Mouse (Mus musculus) layer of hippocampus, adult 11-12 months (tissue): ENCODE measurements around the gene Cntnap5a.
A peak's percentile ranks its signal among the peaks of the same experiment; 100 is the strongest.

Experiments used
- DNase-seq: peaks from one replicate; pipeline ENCODE4 v3.0.0; 2022; ENCODE audit warnings: low spot score

Cntnap5a gene

GRCm38 (mm10) chr1:115684518-115685368 is at the start of gene Cntnap5a:
Cntnap5a (plus strand) TSS chr1:115684756.
- peak; percentile 44 for DNase-seq

- no peak for DNase-seq
These were observed 37.6 kb upstream of the Cntnap5a start for GRCm38 (mm10) chr1:115646921-115647320.

- DNase-seq: no peak
These were observed 26.1 kb upstream of the Cntnap5a start for GRCm38 (mm10) chr1:115658343-115659064.

GRCm38 (mm10) chr1:115686494-115686893 is 1.9 kb downstream of the Cntnap5a start:
- no peak for DNase-seq

- no peak for DNase-seq
These were observed 15.2 kb downstream of the Cntnap5a start for GRCm38 (mm10) chr1:115699798-115700197.

- DNase-seq: no peak
These were observed 58.0 kb downstream of the Cntnap5a start for GRCm38 (mm10) chr1:115742556-115742955.

GRCm38 (mm10) chr1:115745569-115745968 is 61.0 kb downstream of the Cntnap5a start:
- DNase-seq: no peak

- DNase-seq: no peak
These were observed 100.2 kb downstream of the Cntnap5a start for GRCm38 (mm10) chr1:115784737-115785136.

- no peak for DNase-seq
These were observed 158.0 kb downstream of the Cntnap5a start for GRCm38 (mm10) chr1:115842591-115842990.

GRCm38 (mm10) chr1:115847605-115848004 is 163.0 kb downstream of the Cntnap5a start:
- no peak for DNase-seq

- DNase-seq: no peak
These were observed 167.7 kb downstream of the Cntnap5a start for GRCm38 (mm10) chr1:115852206-115852605.

- DNase-seq: no peak
These were observed 233.8 kb downstream of the Cntnap5a start for GRCm38 (mm10) chr1:115918396-115918795.

- no peak for DNase-seq
These were observed 241.6 kb downstream of the Cntnap5a start for GRCm38 (mm10) chr1:115925953-115926665.

- DNase-seq: peak; percentile 35
These were observed 247.5 kb downstream of the Cntnap5a start for GRCm38 (mm10) chr1:115932045-115932444.

- DNase-seq: no peak
These were observed 261.3 kb downstream of the Cntnap5a start for GRCm38 (mm10) chr1:115945892-115946291.

- DNase-seq: peak; percentile 14
These were observed 272.0 kb downstream of the Cntnap5a start for GRCm38 (mm10) chr1:115956528-115956927.

- peak; percentile 6 for DNase-seq
These were observed 280.5 kb downstream of the Cntnap5a start for GRCm38 (mm10) chr1:115964993-115965575.

GRCm38 (mm10) chr1:115990204-115990603 is 305.6 kb downstream of the Cntnap5a start:
- DNase-seq: no peak

GRCm38 (mm10) chr1:116015768-116016167 is 331.2 kb downstream of the Cntnap5a start:
- no peak for DNase-seq

GRCm38 (mm10) chr1:116029653-116030052 is 345.1 kb downstream of the Cntnap5a start:
- no peak for DNase-seq

- DNase-seq: no peak
These were observed 351.3 kb downstream of the Cntnap5a start for GRCm38 (mm10) chr1:116035897-116036296.

GRCm38 (mm10) chr1:116036894-116037293 is 352.3 kb downstream of the Cntnap5a start:
- no peak for DNase-seq
